Mouse (Mus musculus) left cerebral cortex, adult 11 months (tissue): Measurements from ENCODE around the gene Cand2.

Source experiments
- DNase-seq: peaks from one replicate; pipeline ENCODE4 v3.0.0; 2022; ENCODE audit warnings: low spot score

The Cand2 gene

GRCm38 (mm10) chr6:115830779-115831601 lies 56.7 kb downstream of the Cand2 start:
- DNase-seq: no peak

DNA sequence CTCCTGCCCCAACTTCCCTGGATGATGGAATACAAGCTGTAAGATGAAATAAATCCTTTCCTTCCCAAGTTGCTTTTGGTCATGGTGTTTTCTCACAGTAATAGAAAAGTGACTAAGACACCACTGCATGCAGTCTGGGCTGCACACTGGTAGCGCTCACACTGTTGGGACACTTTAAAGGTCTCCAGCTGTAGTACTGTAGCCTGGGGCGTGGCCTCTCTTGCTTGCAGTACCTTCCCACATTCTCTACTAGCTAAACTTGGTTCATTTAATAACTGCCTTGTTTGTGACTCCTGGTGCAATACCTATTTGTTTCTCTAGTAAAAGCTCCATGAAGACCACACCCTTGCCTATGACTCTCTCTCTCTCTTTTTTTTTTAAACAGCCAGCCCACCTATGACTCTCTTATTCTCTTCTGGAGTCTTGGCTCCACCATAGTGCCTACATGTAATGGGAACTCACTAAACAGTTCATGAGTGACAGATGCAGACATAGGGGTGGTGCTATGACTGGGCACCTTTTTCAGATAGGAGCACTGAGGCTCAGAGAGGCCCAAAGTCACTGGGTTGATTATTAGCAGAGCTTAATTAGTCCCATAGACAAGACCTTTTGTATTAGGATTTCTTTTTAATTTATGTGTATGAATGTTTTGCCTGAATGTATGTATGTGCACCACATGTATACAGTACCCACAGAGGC lies 58.0 kb downstream of the Cand2 start:
- DNase-seq: no peak

- no peak for DNase-seq
Observed at GRCm38 (mm10) chr6:115833861-115834260, 59.5 kb downstream of the Cand2 start.

GRCm38 (mm10) chr6:115838161-115838597 lies 63.8 kb downstream of the Cand2 start, which contains the start of gene Efcab12:
Gene Efcab12, minus strand, starts transcription at chr6:115838412.
- DNase-seq: peak; percentile 69

GRCm38 (mm10) chr6:115838745-115839144 lies 64.4 kb downstream of the Cand2 start:
- no peak for DNase-seq

DNA sequence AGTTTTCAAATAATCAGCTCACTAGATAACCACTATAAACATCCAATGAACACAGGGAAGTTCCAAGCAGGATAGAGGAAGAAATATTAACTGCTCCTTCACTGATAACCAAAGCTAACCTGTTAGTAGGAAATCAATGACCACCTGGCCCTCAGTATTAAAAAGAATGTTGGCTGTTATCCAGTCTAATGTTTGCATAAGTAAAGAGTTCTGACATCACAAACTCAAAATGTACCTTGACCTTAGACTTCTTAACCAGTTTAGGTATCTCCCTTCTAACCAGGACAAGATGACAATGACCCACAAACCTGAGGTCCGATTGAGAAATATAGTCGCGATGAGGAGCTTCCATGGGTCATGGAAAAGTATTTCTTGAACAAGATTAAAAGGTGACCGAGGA lies 70.7 kb downstream of the Cand2 start:
- no peak for DNase-seq

GRCm38 (mm10) chr6:115846640-115847411 lies 72.5 kb downstream of the Cand2 start:
- DNase-seq: peak; percentile 44

- DNase-seq: no peak
Observed at GRCm38 (mm10) chr6:115848598-115849304, 74.4 kb downstream of the Cand2 start.

DNA sequence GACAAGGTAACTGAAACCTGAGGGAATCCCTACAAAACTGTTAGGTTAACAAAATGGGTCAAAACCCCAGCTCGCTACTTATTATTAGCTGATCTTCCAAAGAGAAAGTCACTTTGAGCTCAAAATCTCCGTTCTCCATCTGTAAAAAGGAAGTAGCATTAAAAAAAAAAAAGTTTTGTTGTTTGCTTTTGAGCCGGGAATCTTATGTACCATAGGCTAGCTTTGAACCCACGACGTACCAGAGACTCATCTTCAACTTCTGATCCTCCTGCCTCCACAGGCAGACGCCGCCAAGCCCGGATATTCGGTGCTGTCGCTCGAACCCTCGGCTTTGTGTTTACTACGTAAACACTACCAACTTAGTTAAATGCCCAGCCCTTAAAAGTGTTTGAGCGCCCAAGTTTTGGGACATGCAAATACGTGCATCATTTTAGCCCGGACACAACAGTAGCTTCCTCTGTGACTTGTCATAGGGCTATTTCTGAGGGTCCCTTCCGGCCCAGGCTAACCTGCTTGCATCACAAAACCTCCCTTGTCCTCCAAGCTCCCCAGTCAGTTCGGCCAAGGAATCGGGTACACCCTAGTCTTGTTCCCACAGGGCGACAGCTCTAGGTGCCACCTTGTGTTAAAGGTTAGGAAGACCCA lies 78.2 kb downstream of the Cand2 start:
- no peak for DNase-seq

GRCm38 (mm10) chr6:115853091-115853813 lies 78.9 kb downstream of the Cand2 start, which contains the start of the genes Mbd4 and Ift122:
Gene Mbd4, minus strand, starts transcription at chr6:115853371.
Gene Ift122, plus strand, starts transcription at chr6:115853470.
- peak; percentile 98 for DNase-seq

GRCm38 (mm10) chr6:115853985-115854384 lies 79.6 kb downstream of the Cand2 start:
- DNase-seq: no peak

DNA sequence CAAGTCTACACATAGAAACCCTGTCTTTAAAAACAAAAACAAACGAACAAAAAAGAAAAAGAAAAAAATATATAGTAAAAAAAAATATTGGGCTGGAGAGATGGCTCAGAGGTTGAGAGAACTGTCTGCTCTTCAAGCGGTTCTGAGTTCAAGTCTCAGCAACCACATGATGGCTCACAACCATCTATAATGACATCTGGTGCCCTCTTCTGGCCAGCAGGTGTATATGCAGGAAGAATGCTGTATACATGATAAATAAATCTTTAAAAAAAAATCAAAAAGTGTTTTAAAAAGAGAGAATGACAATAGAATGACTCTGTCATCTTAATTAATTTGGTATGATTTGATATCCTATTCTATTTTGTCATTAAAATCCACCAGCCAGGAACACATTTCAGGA lies 80.1 kb downstream of the Cand2 start:
- no peak for DNase-seq
